Mouse (Mus musculus) hematopoietic stem cell, adult 5-6 weeks (primary cell): ENCODE results near the gene Grm8. TPM values are rescaled to one million over a fixed set of nuclear protein-coding genes. Genes with fewer than 3 reads are reported as not detected.

ENCODE experiments used
- ATAC-seq, 2 experiments: fragments of 125-278 bp in 1 of 2; replicated peaks in 1 of 2; 2 replicates each; pipeline ENCODE4 v1.8.0; 2016 to 2017; ENCODE audit warnings: inconsistent platforms in 2 of 2, mild to moderate bottlenecking in 2 of 2, moderate number of reproducible peaks in 2 of 2, low read depth in 1 of 2, moderate TSS enrichment in 1 of 2; ENCODE audit not compliant: low FRiP score in 2 of 2, poor library complexity in 2 of 2, severe bottlenecking in 2 of 2, insufficient read depth in 1 of 2, low TSS enrichment in 1 of 2
- total RNA-seq: library from RNA; stranded (forward); fragments of 172-1452, 232-1000 nt; gene quantifications from 2 replicates; pipeline ENCODE4 v1.2.3, GENCODE M21; 2017

Grm8 gene
- total RNA-seq, 1 experiment from 2014 or later = not detected

- no peak for ATAC-seq
Observed at GRCm38 (mm10) chr6:27239968-27240367, 895.0 kb downstream of the Grm8 start.
